Mouse (Mus musculus) intestine, embryonic 16.5 days (tissue): Measurements from ENCODE around the gene Zfp820. TPM values are rescaled to one million over a fixed set of nuclear protein-coding genes. Genes with fewer than 3 reads are reported as not detected.
A peak's percentile ranks its signal among the peaks of the same experiment; 100 is the strongest.
"Not testable (repeated sequence)": the region's sequence is repeated elsewhere in the genome, so short reads cannot be mapped to it uniquely, and the experiment has no call there.

Experiments used
- ATAC-seq: fragments of 200-750 bp; cut with Nextera tagmentation; 2 replicates; pipeline ENCODE4 v1.8.0; 2017; ENCODE audit warnings: moderate TSS enrichment, moderate library complexity
- H3K27ac ChIP-seq: fragments of 300-500 bp; sonication (generic); 2 replicates; pipeline ENCODE4 v1.5.1; 2014; ENCODE audit warnings: mild to moderate bottlenecking, low read length
- H3K27me3 ChIP-seq: fragments of 300-500 bp; sonication (generic); replicated peaks from 2 replicates; pipeline ENCODE4 v1.6.1; 2014; ENCODE audit warnings: low read length, control low read depth, mixed read lengths; ENCODE audit not compliant: control insufficient read depth, insufficient read depth
- H3K36me3 ChIP-seq: fragments of 300-500 bp; sonication (generic); 2 replicates; pipeline ENCODE4 v1.6.1; 2014; ENCODE audit warnings: low read length, control low read depth; ENCODE audit not compliant: control insufficient read depth, insufficient read depth
- H3K4me1 ChIP-seq: fragments of 300-500 bp; sonication (generic); 2 replicates; pipeline ENCODE4 v1.6.1; 2014; ENCODE audit warnings: low read length, control low read depth, mixed read lengths; ENCODE audit not compliant: control insufficient read depth, insufficient read depth
- H3K4me2 ChIP-seq: fragments of 300-500 bp; sonication (generic); 2 replicates; pipeline ENCODE4 v1.6.1; 2014; ENCODE audit warnings: low read depth, low read length, control low read depth
- H3K4me3 ChIP-seq: fragments of 300-500 bp; sonication (generic); 2 replicates; pipeline ENCODE4 v1.5.1; 2014; ENCODE audit warnings: mild to moderate bottlenecking, low read length
- H3K9ac ChIP-seq: fragments of 300-500 bp; sonication (generic); 2 replicates; pipeline ENCODE4 v1.6.1; 2014; ENCODE audit warnings: low read depth, low read length
- H3K9me3 ChIP-seq: fragments of 300-500 bp; sonication (generic); 2 replicates; pipeline ENCODE4 v1.6.1; 2016; ENCODE audit warnings: low read length, control low read depth; ENCODE audit not compliant: control insufficient read depth
- WGBS: fragments of 180-500 bp; shearing (Covaris S2); extraction: QIAGEN DNeasy Blood & Tissue Kit; methylation state at CpG from one replicate; pipeline ENCODE4 v1.1.7; 2014; 5-methylcytosine and 5-hydroxymethylcytosine counted together
- polyA plus RNA-seq: library from polyadenylated mRNA; unstranded; fragments of >200 nt; fragmentation: Nextera tagmentation; extraction: Ambion mirVana; gene quantifications from 2 replicates; pipeline ENCODE4 v1.2.1, GENCODE M21; 2015

Gene Zfp820
- polyA plus RNA-seq = 5.0 and 5.8 TPM in 2 replicates

DNA sequence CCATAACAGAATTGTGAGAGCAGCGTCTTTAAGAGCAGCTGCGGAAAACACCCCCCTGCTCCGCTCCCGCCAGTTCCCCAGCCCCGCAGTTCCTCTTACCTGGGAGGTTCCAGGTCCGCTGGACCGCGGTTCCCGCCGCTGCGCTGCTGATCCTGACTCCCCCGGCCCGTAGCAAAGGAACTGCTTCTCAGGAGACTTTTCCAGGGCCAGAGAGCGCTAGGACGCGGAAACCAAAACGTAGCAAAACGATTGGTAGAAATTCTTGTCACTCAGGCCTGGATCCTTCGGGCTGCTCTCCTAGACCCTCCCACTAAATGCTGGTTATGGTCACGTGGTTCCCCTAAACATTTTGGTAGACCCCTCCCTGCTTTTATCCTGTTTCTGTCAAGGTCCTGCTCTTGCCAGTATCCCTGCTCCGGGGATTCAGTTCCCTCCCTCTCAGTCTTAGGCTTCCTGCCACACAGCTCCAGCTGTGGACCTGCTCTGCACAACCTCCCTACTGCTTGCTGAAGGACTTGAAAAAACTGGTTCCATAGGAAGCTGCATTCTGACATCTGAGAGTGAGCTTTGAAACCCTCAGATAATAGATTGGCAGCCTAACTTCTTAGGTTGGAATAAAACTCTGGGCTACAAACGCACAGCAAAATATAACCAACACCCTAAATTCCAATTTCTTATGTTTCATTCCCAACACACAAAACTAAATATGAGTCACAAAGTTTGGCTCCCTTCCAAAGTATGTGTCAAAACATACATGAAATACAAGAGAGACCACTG is at the start of gene Zfp820:
TSS of gene Zfp820 (minus strand) at position 228 of the 777 bp plus-strand sequence.
- no peaks in the 10 kb centered on the region for H3K9me3 ChIP-seq
- no peaks in the 10 kb centered on the region for H3K36me3 ChIP-seq
- 2% methylated on average over 22 of the region's 22 CpGs for WGBS
- peak within 1 kb of the TSS; percentile 85 for H3K27ac ChIP-seq
- peak within 1 kb of the TSS; percentile 55 for H3K4me2 ChIP-seq
- peaks cover 2% of the 10 kb centered on the region; the same call in 1 of the 2 replicates for H3K4me1 ChIP-seq
- peak within 1 kb of the TSS; percentile 79 for H3K9ac ChIP-seq
- ATAC-seq = peak; percentile 99
- peak within 1 kb of the TSS; percentile 76 for H3K4me3 ChIP-seq
- no peaks in the 10 kb centered on the region for H3K27me3 ChIP-seq

DNA sequence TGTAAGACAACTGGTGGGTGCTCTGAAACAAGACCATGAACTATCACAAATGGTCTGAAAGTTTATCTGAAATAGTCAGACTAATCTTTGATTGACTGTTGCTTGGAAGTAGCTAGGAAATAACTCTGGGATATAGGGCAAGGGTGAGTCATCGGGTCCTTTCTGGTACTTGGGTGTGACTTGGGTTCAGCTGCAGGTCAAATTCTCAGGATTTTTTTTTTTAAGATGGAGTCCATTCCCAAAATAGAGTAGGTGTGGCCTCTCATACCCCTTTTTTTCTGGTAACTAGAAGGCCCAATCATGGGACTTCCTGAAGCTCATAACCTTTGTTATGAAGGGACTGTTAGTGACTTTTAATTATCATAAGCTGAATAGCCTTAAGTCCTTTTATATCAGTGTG is 25.7 kb upstream of the Zfp820 start:
- Histone ChIP-seq H3K4me1 (no peaks in the 10 kb centered on the region), H3K27ac (no peak overlapping the region), H3K27me3 (no peaks in the 10 kb centered on the region), H3K4me2 (no peak overlapping the region), H3K4me3 (no peak overlapping the region), H3K9ac (no peak overlapping the region), H3K36me3 (no peaks in the 10 kb centered on the region), H3K9me3 (no peaks in the 10 kb centered on the region)
- no peak for ATAC-seq
- WGBS = 71% methylated on average over 1 of the region's 1 CpGs

DNA sequence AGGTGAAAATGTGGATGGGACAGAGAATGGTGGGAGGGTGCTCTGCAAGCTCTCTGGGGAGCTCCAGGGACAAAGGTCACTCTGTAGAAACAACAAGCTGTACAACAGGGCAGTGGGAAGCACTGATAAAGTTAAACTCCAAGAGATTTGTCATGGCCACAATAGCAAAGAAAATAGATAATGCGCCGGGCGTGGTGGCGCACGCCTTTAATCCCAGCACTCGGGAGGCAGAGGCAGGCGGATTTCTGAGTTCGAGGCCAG is 680 bp upstream of the Zfp820 start:
- not testable (repeated sequence) for H3K4me2 ChIP-seq, H3K9ac ChIP-seq, H3K4me1 ChIP-seq, H3K27me3 ChIP-seq, H3K9me3 ChIP-seq, H3K36me3 ChIP-seq, H3K27ac ChIP-seq, H3K4me3 ChIP-seq
- ATAC-seq = peak; percentile 68
- WGBS = 83% methylated on average over 7 of the region's 8 CpGs

DNA sequence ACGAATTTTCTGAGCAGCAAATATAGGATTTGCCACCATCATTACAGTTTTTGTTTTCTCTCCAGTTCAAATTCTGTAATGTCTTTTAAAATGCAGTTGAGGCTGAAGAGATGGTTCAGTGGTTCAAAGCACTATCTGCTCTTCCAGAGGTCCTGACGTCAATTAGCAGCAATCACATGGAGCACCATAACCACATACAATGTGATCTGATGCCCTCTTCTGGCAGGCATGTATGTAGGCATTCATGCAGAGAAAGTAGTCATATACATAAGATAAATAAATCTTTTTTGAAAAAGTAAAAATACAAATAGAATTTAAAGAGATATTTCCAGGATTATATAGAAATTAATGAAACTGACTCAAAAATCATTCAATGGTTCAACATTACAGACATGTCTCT is 7.1 kb downstream of the Zfp820 start:
- no peak overlapping the region for H3K4me3 ChIP-seq
- H3K4me2 ChIP-seq = no peak overlapping the region
- H3K27me3 ChIP-seq = no peaks in the 10 kb centered on the region
- WGBS = 61% methylated on average over 2 of the region's 2 CpGs
- ATAC-seq = no peak
- H3K9ac ChIP-seq = no peak overlapping the region
- no peaks in the 10 kb centered on the region for H3K4me1 ChIP-seq
- no peak overlapping the region for H3K27ac ChIP-seq
- H3K36me3 ChIP-seq = no peaks in the 10 kb centered on the region
- H3K9me3 ChIP-seq = no peaks in the 10 kb centered on the region

DNA sequence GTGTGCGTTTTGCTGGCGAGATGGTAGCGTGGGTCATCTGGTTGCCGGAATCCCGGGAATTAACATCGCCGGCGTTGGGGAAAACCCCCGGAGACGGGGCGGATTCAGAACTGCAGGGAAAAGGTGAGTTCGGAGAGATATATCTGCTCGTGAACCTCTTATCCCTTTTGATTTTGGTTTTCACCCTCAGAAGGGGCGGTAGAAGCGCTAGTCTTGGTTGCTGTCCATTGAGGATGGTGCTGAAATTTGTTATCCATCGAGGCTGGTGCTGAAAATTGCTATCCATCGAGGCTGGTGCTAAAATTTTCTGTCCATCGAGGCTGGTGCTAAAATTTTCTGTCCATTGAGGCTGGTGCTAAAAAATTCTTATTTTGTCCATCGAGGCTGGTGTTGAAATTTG is 44.2 kb downstream of the Zfp820 start:
- H3K9me3 ChIP-seq, H3K4me3 ChIP-seq, ATAC-seq, H3K4me2 ChIP-seq, H3K27ac ChIP-seq, H3K4me1 ChIP-seq, H3K9ac ChIP-seq, H3K27me3 ChIP-seq, H3K36me3 ChIP-seq: not testable (repeated sequence)
- 45% methylated on average over 19 of the region's 19 CpGs for WGBS

DNA sequence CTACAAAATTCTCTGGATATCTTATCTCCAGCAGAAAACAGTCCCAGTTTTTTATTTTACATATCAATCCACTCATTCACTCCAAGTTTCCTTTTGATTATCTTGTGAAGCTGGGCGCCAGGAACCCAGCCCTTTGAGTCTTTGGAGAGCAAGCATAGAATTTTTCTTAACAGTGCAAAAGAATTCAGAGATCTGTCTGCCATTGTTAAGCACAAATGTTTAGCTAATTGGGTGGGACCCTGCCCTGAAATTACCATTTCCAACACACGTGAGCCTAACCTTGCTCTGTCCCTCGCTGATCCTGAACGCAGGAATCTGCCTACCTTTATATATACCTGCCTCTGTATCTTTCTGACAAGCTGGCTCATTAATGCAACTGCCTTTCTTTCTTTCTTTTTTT is 53.3 kb downstream of the Zfp820 start:
- Histone ChIP-seq H3K9ac (no peak overlapping the region), H3K27me3 (no peaks in the 10 kb centered on the region), H3K4me3 (no peak overlapping the region), H3K27ac (no peak overlapping the region), H3K4me1 (no peaks in the 10 kb centered on the region), H3K4me2 (no peak overlapping the region), H3K9me3 (no peaks in the 10 kb centered on the region), H3K36me3 (no peaks in the 10 kb centered on the region)
- WGBS = 76% methylated on average over 4 of the region's 4 CpGs
- no peak for ATAC-seq

DNA sequence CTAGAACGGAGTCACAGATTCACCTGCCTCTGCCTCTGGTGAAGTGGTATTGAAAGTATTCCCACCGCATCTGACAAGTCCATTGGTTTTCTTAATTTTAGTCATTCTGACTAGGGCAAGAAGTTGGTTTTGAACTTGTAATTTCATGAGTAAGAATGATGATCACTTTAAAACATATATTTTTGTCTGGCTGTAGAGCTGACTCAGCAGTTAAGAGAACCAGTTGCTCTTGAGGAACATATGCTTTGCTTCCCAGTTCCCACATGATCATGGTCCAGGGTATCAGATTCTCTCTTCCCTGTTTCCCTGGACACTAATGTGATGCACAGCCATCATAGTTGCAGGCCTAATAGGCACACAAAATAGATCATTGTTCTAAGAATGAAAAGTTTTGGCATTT is 75.2 kb downstream of the Zfp820 start:
- no peak for ATAC-seq
- H3K4me1 ChIP-seq = no peaks in the 10 kb centered on the region
- H3K27ac ChIP-seq = no peak overlapping the region
- no peaks in the 10 kb centered on the region for H3K9me3 ChIP-seq
- no peak overlapping the region for H3K4me3 ChIP-seq
- H3K27me3 ChIP-seq = no peaks in the 10 kb centered on the region
- H3K4me2 ChIP-seq = no peak overlapping the region
- WGBS = 89% methylated on average over 2 of the region's 2 CpGs
- no peak overlapping the region for H3K9ac ChIP-seq
- no peaks in the 10 kb centered on the region for H3K36me3 ChIP-seq

Other genes starting within 250 kb of the Zfp820 start
- gene Zfp983, start 195.1 kb downstream of the Zfp820 start, polyA plus RNA-seq = 3.4 and 3.9 TPM in 2 replicates
- 4.8 and 6.0 TPM in 2 replicates for gene Gm10226, start 153.9 kb downstream of the Zfp820 start, polyA plus RNA-seq
- gene Zfp760, start 138.0 kb downstream of the Zfp820 start, polyA plus RNA-seq = 5.9 TPM in 2 replicates
- 3.4 and 4.0 TPM in 2 replicates for gene Zfp229, start 115.0 kb downstream of the Zfp820 start, polyA plus RNA-seq
- gene Zfp995, start 64.2 kb upstream of the Zfp820 start, polyA plus RNA-seq = 9.2 and 9.3 TPM in 2 replicates
- gene Zfp942, start 116.7 kb upstream of the Zfp820 start, polyA plus RNA-seq = 22.0 and 22.6 TPM in 2 replicates
- 14.8 and 15.2 TPM in 2 replicates for gene Zfp943, start 116.8 kb upstream of the Zfp820 start, polyA plus RNA-seq